Mouse (Mus musculus): ENCODE data around the gene Rapgef5.
A peak's percentile ranks its signal among the peaks of the same experiment; 100 is the strongest.
"Not testable (repeated sequence)": the region's sequence is repeated elsewhere in the genome, so short reads cannot be mapped to it uniquely, and the experiment has no call there.

Gene Rapgef5

GRCm38 (mm10) chr12:117763247-117763646 lies 247.0 kb downstream of the Rapgef5 start:
- no peak for DNase-seq (ENCODE audit: low read depth, low spot score)

GRCm38 (mm10) chr12:117764839-117765238 lies 248.6 kb downstream of the Rapgef5 start:
- DNase-seq (ENCODE audit: low read depth, low spot score): peak; percentile 91

GRCm38 (mm10) chr12:117769113-117769512 lies 252.8 kb downstream of the Rapgef5 start:
- peak; percentile 80 for DNase-seq (ENCODE audit: low read depth, low spot score)

GRCm38 (mm10) chr12:117770211-117770610 lies 253.9 kb downstream of the Rapgef5 start:
- no peak for DNase-seq (ENCODE audit: low read depth, low spot score)

- DNase-seq (ENCODE audit: low read depth, low spot score): no peak
Observed at GRCm38 (mm10) chr12:117771156-117771555, 254.9 kb downstream of the Rapgef5 start.

- DNase-seq (ENCODE audit: low read depth, low spot score): peak; percentile 69
Observed at GRCm38 (mm10) chr12:117772638-117773037, 256.4 kb downstream of the Rapgef5 start.

- DNase-seq (ENCODE audit: low read depth, low spot score): no peak
Observed at GRCm38 (mm10) chr12:117776841-117777240, 260.6 kb downstream of the Rapgef5 start.

GRCm38 (mm10) chr12:117781360-117781759 lies 265.1 kb downstream of the Rapgef5 start:
- DNase-seq (ENCODE audit: low read depth, low spot score): no peak

GRCm38 (mm10) chr12:117783426-117783825 lies 267.1 kb downstream of the Rapgef5 start:
- no peak for DNase-seq (ENCODE audit: low read depth, low spot score)

GRCm38 (mm10) chr12:117786621-117787020 lies 270.3 kb downstream of the Rapgef5 start:
- no peak for DNase-seq (ENCODE audit: low read depth, low spot score)

- DNase-seq (ENCODE audit: low read depth, low spot score): no peak
Observed at GRCm38 (mm10) chr12:117788513-117789011, 272.3 kb downstream of the Rapgef5 start.

GRCm38 (mm10) chr12:117789017-117789416 lies 272.7 kb downstream of the Rapgef5 start:
- no peak for DNase-seq (ENCODE audit: low read depth, low spot score)

- no peak for DNase-seq (ENCODE audit: low read depth, low spot score)
Observed at GRCm38 (mm10) chr12:117795303-117795702, 279.0 kb downstream of the Rapgef5 start.

GRCm38 (mm10) chr12:117803989-117804388 lies 287.7 kb downstream of the Rapgef5 start, which contains the start of gene Cdca7l:
Gene Cdca7l (plus strand): TSS chr12:117804289.
- DNase-seq (ENCODE audit: low read depth, low spot score): not testable (repeated sequence)

- no peak for DNase-seq (ENCODE audit: low read depth, low spot score)
Observed at GRCm38 (mm10) chr12:117805576-117805975, 289.3 kb downstream of the Rapgef5 start.

GRCm38 (mm10) chr12:117806007-117806451 lies 289.8 kb downstream of the Rapgef5 start:
- no peak for DNase-seq (ENCODE audit: low read depth, low spot score)

- no peak for DNase-seq (ENCODE audit: low read depth, low spot score)
Observed at GRCm38 (mm10) chr12:117806470-117806869, 290.2 kb downstream of the Rapgef5 start.

- DNase-seq (ENCODE audit: low read depth, low spot score): no peak
Observed at GRCm38 (mm10) chr12:117807637-117808036, 291.4 kb downstream of the Rapgef5 start.

- no peak for DNase-seq (ENCODE audit: low read depth, low spot score)
Observed at GRCm38 (mm10) chr12:117808355-117809326, 292.4 kb downstream of the Rapgef5 start.

All from CD4-positive, CD25-positive, alpha-beta regulatory T cell, adult 2 months (primary cell).